Mouse (Mus musculus) stomach, postnatal 0 days (tissue): Measurements from ENCODE around the gene Ccdc91. TPM values are rescaled to one million over a fixed set of nuclear protein-coding genes. Genes with fewer than 3 reads are reported as not detected.

ENCODE experiments used
- ATAC-seq: fragments of 200-750 bp; cut with Nextera tagmentation; 2 replicates; pipeline ENCODE4 v1.8.0; 2017; ENCODE audit not compliant: low FRiP score, low TSS enrichment
- DNase-seq: peaks from one replicate; pipeline ENCODE4 v3.0.0-alpha.2; 2016; ENCODE audit warnings: low spot score
- H3K27ac ChIP-seq: fragments of 300-500 bp; sonication (generic); replicated peaks from 2 replicates; pipeline ENCODE4 v1.5.1; 2014; ENCODE audit warnings: mild to moderate bottlenecking, control low read depth
- H3K27me3 ChIP-seq: fragments of 300-500 bp; sonication (generic); 2 replicates; pipeline ENCODE4 v1.6.1; 2014; ENCODE audit warnings: low read length; ENCODE audit not compliant: control insufficient read depth, insufficient read depth
- H3K36me3 ChIP-seq: fragments of 300-500 bp; sonication (generic); 2 replicates; pipeline ENCODE4 v1.6.1; 2014; ENCODE audit warnings: low read length, mixed read lengths; ENCODE audit not compliant: control insufficient read depth, insufficient read depth
- H3K4me1 ChIP-seq: fragments of 300-500 bp; sonication (generic); replicated peaks from 2 replicates; pipeline ENCODE4 v1.6.1; 2014; ENCODE audit warnings: antibody characterized with exemption; ENCODE audit not compliant: control insufficient read depth, insufficient read depth
- H3K4me2 ChIP-seq: fragments of 300-500 bp; sonication (generic); replicated peaks from 2 replicates; pipeline ENCODE4 v1.6.1; 2014; ENCODE audit warnings: low read depth, mild to moderate bottlenecking, control low read depth, moderate library complexity
- H3K4me3 ChIP-seq: fragments of 300-500 bp; sonication (generic); 2 replicates; pipeline ENCODE4 v1.5.1; 2014; ENCODE audit warnings: low read depth, low read length, control low read depth
- H3K9ac ChIP-seq: fragments of 300-500 bp; sonication (generic); 2 replicates; pipeline ENCODE4 v1.6.1; 2014; ENCODE audit warnings: mild to moderate bottlenecking, low read length, control low read depth, mixed read lengths
- H3K9me3 ChIP-seq: fragments of 300-500 bp; sonication (generic); 2 replicates; pipeline ENCODE4 v1.6.1; 2016; ENCODE audit warnings: low read length; ENCODE audit not compliant: control insufficient read depth
- CTCF ChIP-seq: IDR thresholded peaks from 2 replicates; pipeline ENCODE4 v1.5.1; 2016; ENCODE audit warnings: antibody characterized with exemption, low read depth, mild to moderate bottlenecking, moderate library complexity
- EP300 ChIP-seq: optimal IDR thresholded peaks from 2 replicates; pipeline ENCODE3; 2016; ENCODE audit warnings: antibody characterized with exemption
- WGBS: fragments of 180-500 bp; shearing (Covaris S2); extraction: QIAGEN DNeasy Blood & Tissue Kit; methylation state at CpG from one replicate; pipeline ENCODE4 v1.1.7; 2014; 5-methylcytosine and 5-hydroxymethylcytosine counted together
- polyA plus RNA-seq: library from polyadenylated mRNA; unstranded; fragments of >200 nt; fragmentation: Nextera tagmentation; extraction: Ambion mirVana; gene quantifications from 2 replicates; pipeline ENCODE4 v1.2.1, GENCODE M21; 2015

Ccdc91 gene
- polyA plus RNA-seq, 1 experiment from 2014 or later = 16.2 TPM

GRCm38 (mm10) chr6:147672481-147672880, 196.9 kb downstream of the Ccdc91 start:
- Histone ChIP-seq H3K4me1 (no peaks in the 10 kb centered on the region), H3K4me2 (no peak overlapping the region), H3K9ac (no peak overlapping the region), H3K27ac (no peak overlapping the region), H3K36me3 (no peaks in the 10 kb centered on the region), H3K27me3 (no peaks in the 10 kb centered on the region), H3K4me3 (no peak overlapping the region), H3K9me3 (no peaks in the 10 kb centered on the region)
- TF ChIP-seq CTCF (no peak), EP300 (no peak)
- DNase-seq (no peak), ATAC-seq (no peak)
- 34% methylated on average over 2 of the region's 2 CpGs for WGBS

- no peak for TF ChIP-seq EP300
- TF ChIP-seq CTCF = no peak
- no peak overlapping the region for H3K4me2 ChIP-seq
- no peaks in the 10 kb centered on the region for H3K27me3 ChIP-seq
- no peaks in the 10 kb centered on the region for H3K4me1 ChIP-seq
- WGBS = 78% methylated on average over 7 of the region's 7 CpGs
- no peaks in the 10 kb centered on the region for H3K9me3 ChIP-seq
- no peak overlapping the region for H3K9ac ChIP-seq
- no peaks in the 10 kb centered on the region for H3K36me3 ChIP-seq
- DNase-seq = no peak
- ATAC-seq = no peak
- H3K4me3 ChIP-seq = no peak overlapping the region
- H3K27ac ChIP-seq = no peak overlapping the region
Observed at GRCm38 (mm10) chr6:147675022-147675733, 199.6 kb downstream of the Ccdc91 start.

DNA sequence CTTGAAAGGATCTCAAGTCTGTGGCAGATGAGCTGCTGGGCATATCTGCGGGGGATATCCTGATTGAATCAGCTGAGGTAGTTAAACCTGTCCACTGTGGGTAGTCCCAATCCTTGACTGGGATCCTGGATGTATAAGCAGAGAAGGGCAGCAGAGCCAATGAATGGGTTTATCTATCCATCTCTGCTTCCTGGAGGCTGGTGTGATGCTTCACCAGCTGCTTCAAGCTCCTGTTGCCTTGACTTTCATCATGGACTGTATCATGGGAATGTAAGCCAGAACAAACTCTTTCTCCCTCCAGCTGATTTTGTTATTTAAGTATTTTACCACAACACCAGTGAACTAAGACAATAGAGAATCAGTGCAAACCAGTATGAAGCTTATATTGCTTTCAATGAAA, 200.6 kb downstream of the Ccdc91 start:
- Histone ChIP-seq H3K27ac (no peak overlapping the region), H3K36me3 (no peaks in the 10 kb centered on the region), H3K4me2 (no peak overlapping the region), H3K27me3 (no peaks in the 10 kb centered on the region), H3K9me3 (no peaks in the 10 kb centered on the region), H3K4me3 (no peak overlapping the region), H3K9ac (no peak overlapping the region), H3K4me1 (no peaks in the 10 kb centered on the region)
- ATAC-seq = no peak
- 92% methylated on average over 1 of the region's 1 CpGs for WGBS
- no peak for TF ChIP-seq CTCF
- TF ChIP-seq EP300 = no peak
- no peak for DNase-seq

Other genes starting within 250 kb of the Ccdc91 start
- gene Pthlh, start 211.6 kb upstream of the Ccdc91 start, polyA plus RNA-seq = 4.1 and 5.7 TPM in 2 replicates